Mouse (Mus musculus) Patski (cell line): ENCODE results near the gene Usp44. TPM values are rescaled to one million over a fixed set of nuclear protein-coding genes. Genes with fewer than 3 reads are reported as not detected.

Source experiments
- ATAC-seq: fragments of 100-300 bp; one replicate; pipeline ENCODE4 v1.8.0; 2021
- CTCF ChIA-PET: fragments of 350-600 bp; sonication (Branson Sonifier 250); formaldehyde crosslinking; loops from one replicate; lab custom pipeline; 2022; ENCODE audit warnings: inconsistent platforms; lab: Charles Lee
- POLR2A ChIA-PET: fragments of 350-600 bp; sonication (Branson Sonifier 250); formaldehyde crosslinking; loops from one replicate; lab custom pipeline; 2022; ENCODE audit warnings: antibody characterized with exemption, inconsistent platforms; lab: Charles Lee
- DNase-seq: peaks from one replicate; pipeline ENCODE4 v3.0.0-alpha.2; 2011; ENCODE audit warnings: low read depth, low spot score
- H3K27me3 ChIP-seq: fragments of 371-371 bp; one replicate; pipeline ENCODE4 v1.5.1; 2021
- CTCF ChIP-seq: fragments of 100-300 bp; IDR thresholded peaks from one replicate; pipeline ENCODE4 v1.5.1; 2021
- in situ Hi-C: fragments of 300-500 bp; cut with MboI; formaldehyde crosslinking; loops from 3 replicates; pipeline ENCODE4 v1.11.1; 2018; ENCODE audit warnings: low pct_unique_long_range_greater_than_20kb, mixed read lengths
- polyA plus RNA-seq: library from polyadenylated mRNA; unstranded; gene quantifications from one replicate; pipeline ENCODE4 v1.2.3, GENCODE M21; 2021

Gene Usp44
- polyA plus RNA-seq, 1 experiment from 2014 or later = 2.1 TPM

DNA sequence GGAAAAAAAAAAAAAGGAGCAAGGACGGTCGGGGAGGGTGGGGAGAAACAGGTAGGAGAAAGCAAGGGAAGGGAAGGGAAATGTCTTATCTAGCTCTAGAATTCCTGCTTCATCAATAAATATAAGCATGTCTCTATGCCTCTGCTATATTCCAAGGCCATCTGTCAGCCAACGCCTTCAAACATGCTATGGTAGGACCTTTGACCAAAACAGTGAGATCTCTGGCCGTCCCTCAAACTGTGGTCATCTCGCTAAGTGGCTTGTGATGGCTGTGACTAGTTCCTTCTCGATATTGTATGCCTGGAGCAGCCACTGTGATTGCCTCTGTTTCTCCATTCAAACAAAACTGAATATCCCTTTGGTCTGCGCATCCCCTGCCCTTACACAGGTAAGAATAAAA is 19.3 kb upstream of the Usp44 start:
- POLR2A ChIA-PET = interaction anchor here (0.6 kb wide), 1 partner anchor 372 kb away, joined by 3 read pairs; no protein-coding TSS in a partner anchor
- DNase-seq (no peak), ATAC-seq (no peak)
- in situ Hi-C loops = loop anchor here (5.0 to 25.0 kb wide), 4 partner anchors 45 to 750 kb away; no protein-coding TSS in a partner anchor
- no peaks in the 10 kb centered on the region for H3K27me3 ChIP-seq
- CTCF ChIA-PET = interaction anchor here (1.1 to 2.4 kb wide), 8 partner anchors 12 to 219 kb away, joined by 3 to 10 read pairs (median 4); no protein-coding TSS in a partner anchor
- TF ChIP-seq CTCF = no peak

DNA sequence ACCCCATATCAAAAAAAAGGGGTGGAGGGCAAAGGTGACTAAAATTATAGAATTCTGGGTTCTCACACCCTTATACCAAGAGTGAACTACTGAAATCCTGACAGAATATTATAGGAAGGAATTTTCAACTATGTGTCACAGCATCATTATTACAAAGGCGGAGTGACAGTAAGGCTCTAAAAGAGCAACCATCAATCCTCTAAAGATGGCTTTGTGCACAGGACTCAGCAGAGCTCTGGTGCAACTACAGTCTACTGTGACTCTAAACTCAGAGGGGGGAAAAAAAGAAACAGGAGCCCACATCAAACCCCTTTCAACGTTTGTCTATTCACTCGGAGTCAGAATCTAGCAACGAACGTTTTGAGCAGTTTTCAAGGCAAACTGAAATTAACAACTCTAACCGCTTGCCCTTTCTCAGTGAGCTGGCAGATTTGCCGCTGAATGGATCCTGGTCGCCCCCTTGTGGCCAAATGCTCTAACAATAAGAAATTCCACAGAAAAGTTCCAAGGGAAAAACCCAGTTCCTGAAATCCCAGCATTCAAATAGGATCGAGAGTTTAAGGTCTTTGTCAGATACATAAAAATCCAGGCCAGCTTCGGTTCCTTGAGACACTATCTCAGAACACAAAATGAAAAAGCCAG is 18.5 kb upstream of the Usp44 start:
- ATAC-seq = no peak
- H3K27me3 ChIP-seq = no peaks in the 10 kb centered on the region
- TF ChIP-seq CTCF = peak; percentile 92
- in situ Hi-C loops = loop anchor here (5.0 to 25.0 kb wide), 4 partner anchors 46 to 751 kb away; no protein-coding TSS in a partner anchor
- ChIA-PET POLR2A (interaction anchor here (0.6 to 1.1 kb wide), 2 partner anchors 48 to 202 kb away, joined by 3 read pairs; no protein-coding TSS in a partner anchor), CTCF (interaction anchor here (0.9 to 2.4 kb wide), 10 partner anchors 17 to 226 kb away, joined by 3 to 10 read pairs (median 4); no protein-coding TSS in a partner anchor)
- DNase-seq = no peak

DNA sequence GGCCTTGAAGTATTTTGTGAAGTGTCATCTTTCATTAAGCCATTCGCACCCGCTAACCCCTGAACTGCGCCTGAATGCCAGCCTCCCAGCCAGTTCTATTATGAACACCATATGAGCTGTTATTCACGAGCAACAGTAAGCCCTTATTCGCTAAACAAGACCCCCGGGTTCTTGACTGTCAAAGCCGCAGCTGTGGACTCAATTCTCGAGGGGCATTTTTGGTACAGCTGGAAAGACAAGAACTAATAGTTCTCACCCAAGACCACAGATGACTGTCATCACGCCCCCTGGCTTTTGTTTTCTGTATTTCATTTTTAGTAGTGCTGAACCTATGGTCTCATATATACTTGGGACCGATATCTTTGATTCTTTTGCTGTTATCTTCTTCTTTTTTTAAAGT is 17.6 kb upstream of the Usp44 start:
- ChIA-PET CTCF (interaction anchor here (1.1 to 2.4 kb wide), 5 partner anchors 19 to 227 kb away, joined by 3 to 10 read pairs (median 5); no protein-coding TSS in a partner anchor), POLR2A (interaction anchor here (0.6 to 1.1 kb wide), 2 partner anchors 131 to 203 kb away, joined by 3 read pairs; no protein-coding TSS in a partner anchor)
- in situ Hi-C loops = loop anchor here (5.0 to 25.0 kb wide), 4 partner anchors 46 to 751 kb away; no protein-coding TSS in a partner anchor
- DNase-seq (no peak), ATAC-seq (no peak)
- TF ChIP-seq CTCF = peak; percentile 22
- H3K27me3 ChIP-seq = no peaks in the 10 kb centered on the region

DNA sequence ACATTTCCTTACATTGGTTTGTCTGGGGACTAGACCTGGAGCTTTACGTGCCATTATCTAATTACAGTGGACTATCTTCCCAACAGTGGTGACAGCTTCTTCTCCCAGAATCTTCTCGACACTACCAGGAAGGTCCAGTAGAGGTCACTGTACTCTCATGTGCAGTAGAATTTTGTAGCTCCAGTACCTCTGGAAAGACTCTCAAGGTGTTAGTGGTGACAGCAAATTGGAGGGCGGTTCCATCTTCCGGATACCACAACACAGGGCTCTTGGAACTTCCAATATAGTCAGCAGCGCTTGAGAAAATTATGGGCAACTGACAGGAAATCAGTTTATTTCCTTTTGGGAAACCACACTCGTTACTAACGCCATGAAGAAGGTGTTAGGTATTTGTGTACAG is 12.7 kb upstream of the Usp44 start:
- ATAC-seq (peak; percentile 60), DNase-seq (no peak)
- POLR2A ChIA-PET = interaction anchor here (1.7 kb wide), 1 partner anchor 15 kb away, joined by 5 read pairs; no protein-coding TSS in a partner anchor
- in situ Hi-C loops = loop anchor here (10.0 to 25.0 kb wide), 2 partner anchors 324 to 756 kb away; no protein-coding TSS in a partner anchor
- CTCF ChIA-PET = interaction anchor here (1.0 to 2.1 kb wide), 14 partner anchors 9 to 306 kb away, joined by 3 to 13 read pairs (median 4); partner anchors contain the start of gene Usp44
- peak; percentile 83 for TF ChIP-seq CTCF
- no peaks in the 10 kb centered on the region for H3K27me3 ChIP-seq

DNA sequence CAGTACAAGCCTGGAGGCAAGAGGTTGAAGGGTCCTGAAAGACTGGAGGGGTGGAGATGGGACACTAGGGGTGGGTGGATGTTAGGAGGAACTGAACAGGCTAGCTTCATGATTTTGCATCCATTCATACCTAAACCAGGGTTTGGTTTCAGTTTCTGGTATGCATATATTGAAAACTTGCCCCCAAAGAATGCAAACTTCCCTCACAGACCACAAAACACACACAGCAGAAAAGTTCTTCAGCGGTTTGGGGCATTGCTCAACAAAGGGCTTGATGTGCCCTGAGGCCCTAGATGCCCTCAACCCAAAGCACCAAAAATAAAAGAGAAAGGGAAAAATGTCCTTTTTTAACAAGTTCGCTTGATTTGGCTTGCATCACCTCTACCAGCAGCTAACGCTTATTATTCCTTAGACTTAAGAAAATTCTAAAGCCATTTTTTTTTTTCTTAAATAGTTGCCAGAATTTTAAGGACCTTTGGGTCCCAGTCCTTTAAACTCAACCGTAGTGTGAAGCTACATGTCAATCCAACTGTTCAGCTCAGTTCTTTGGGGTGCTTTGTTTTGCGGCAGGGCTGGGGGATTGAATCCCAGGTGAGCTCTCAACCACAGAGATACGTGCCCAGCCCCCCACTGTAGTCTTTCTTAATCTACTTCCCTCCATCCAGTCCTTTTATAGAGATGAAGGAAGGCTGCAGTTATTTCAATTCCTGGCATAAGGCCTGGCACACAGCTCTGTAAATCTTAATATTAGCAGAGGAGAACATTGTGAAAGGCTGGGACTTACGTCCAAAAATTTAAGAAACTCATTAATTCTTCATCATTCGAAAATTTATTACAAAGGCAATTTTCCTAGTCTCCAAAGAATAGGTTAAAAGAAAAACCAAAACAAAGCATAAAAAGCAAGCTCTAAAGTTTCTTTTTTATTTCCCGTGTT is 1.2 kb upstream of the Usp44 start:
- no peak for TF ChIP-seq CTCF
- no peak for DNase-seq
- in situ Hi-C loops = loop anchor here (10.0 kb wide), 1 partner anchor 275 kb away; no protein-coding TSS in a partner anchor
- POLR2A ChIA-PET = interaction anchor here (0.6 to 0.7 kb wide), 2 partner anchors 18 to 285 kb away, joined by 3 to 5 read pairs; no protein-coding TSS in a partner anchor
- ATAC-seq = no peak
- CTCF ChIA-PET = interaction anchor here (0.7 to 1.2 kb wide), 4 partner anchors 12 to 27 kb away, joined by 3 to 5 read pairs (median 4); no protein-coding TSS in a partner anchor
- no peaks in the 10 kb centered on the region for H3K27me3 ChIP-seq

DNA sequence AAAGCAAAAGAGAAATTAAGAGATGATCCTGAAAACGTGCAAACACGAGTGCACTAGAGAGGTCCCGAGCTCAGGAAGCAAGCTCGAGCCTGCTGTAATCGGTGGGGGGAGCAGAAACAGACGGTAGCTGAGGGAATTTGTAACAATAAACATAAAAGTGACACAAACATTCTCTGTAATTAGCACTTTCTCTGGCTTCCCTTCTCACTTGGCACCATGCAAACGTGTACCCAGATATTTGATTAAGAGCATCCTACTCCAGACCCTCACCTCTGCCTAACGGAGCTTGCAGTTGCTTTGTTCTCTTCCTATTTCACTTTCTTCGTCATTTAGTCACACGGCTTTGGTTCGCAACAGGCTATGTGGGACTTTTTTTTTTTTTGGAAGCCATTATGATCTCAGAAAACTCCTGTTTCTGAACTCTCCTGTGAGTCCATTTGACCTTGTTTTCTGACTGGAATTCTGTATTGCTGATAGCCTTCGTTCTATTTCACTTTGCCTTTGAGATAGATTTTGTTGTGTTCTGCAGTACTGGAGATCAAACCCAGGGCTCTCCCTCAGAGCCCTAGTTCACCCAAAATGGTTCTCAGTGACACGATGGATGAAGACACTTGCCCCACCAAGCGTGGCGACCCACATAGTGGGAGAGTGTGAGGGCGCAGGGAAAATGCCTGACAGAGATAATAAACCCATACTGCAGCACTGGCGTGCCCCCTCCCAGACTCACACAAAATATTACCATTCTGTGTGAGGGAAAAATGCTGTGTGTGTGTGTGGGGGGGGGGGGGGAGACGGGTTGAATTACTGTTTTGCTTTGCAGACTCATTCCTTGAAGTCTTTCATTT is 597 bp downstream of the Usp44 start:
- no peaks in the 10 kb centered on the region for H3K27me3 ChIP-seq
- no peak for ATAC-seq
- POLR2A ChIA-PET = no interaction called here
- in situ Hi-C loops = loop anchor here (10.0 kb wide), 1 partner anchor 273 kb away; no protein-coding TSS in a partner anchor
- CTCF ChIA-PET = interaction anchor here (2.8 kb wide), 1 partner anchor 13 kb away, joined by 13 read pairs; no protein-coding TSS in a partner anchor
- no peak for DNase-seq
- no peak for TF ChIP-seq CTCF

DNA sequence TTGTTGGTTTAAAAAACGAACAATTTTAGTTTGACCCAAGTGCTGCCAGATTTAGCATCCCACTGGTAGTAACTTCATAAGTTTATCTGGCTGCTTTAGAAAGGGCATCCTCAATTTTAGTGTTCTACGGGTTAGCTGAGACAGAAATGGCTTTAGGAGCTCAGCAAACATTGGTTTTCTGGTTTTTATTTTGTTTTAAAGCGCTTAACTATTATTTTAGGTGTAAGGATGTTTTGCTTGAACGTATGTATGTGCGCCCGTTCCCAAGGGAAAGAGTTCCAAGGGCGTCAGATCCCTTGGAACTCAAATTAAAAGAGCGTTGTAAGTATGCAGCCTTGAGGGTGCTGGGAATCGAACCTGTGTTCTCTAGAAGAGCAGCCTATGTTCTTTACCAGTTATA is 1.5 kb downstream of the Usp44 start:
- ChIA-PET CTCF (interaction anchor here (2.8 kb wide), 1 partner anchor 14 kb away, joined by 13 read pairs; no protein-coding TSS in a partner anchor), POLR2A (no interaction called here)
- ATAC-seq (no peak), DNase-seq (no peak)
- no peaks in the 10 kb centered on the region for H3K27me3 ChIP-seq
- in situ Hi-C loops = loop anchor here (10.0 kb wide), 1 partner anchor 272 kb away; no protein-coding TSS in a partner anchor
- no peak for TF ChIP-seq CTCF

DNA sequence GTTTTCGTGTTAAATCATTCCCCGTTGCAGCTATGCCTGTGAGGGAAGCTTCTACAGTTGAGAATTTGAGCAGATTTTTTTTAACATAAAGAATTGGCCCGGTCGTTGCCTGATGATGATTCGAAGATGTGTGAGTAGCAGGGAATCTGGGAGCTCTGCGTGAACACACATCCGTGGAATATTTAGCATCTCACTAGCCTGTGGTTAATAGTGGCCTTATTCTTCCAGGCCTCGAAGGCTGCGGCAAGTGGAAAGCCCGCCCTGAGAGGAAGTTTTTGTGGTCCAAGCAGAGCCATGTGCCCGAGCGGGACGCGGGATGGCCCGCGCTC is 2.0 kb downstream of the Usp44 start:
- in situ Hi-C loops = loop anchor here (10.0 kb wide), 1 partner anchor 271 kb away; no protein-coding TSS in a partner anchor
- POLR2A ChIA-PET = interaction anchor here (0.6 to 1.7 kb wide), 2 partner anchors 10 to 14 kb away, joined by 4 to 5 read pairs; no protein-coding TSS in a partner anchor
- ATAC-seq = no peak
- no peaks in the 10 kb centered on the region for H3K27me3 ChIP-seq
- no peak for TF ChIP-seq CTCF
- CTCF ChIA-PET = interaction anchor here (2.8 kb wide), 1 partner anchor 15 kb away, joined by 13 read pairs; no protein-coding TSS in a partner anchor
- DNase-seq = no peak
